Mouse (Mus musculus): ENCODE data around the gene Tomm40. TPM values are rescaled to one million over a fixed set of nuclear protein-coding genes. Genes with fewer than 3 reads are reported as not detected.
"Not testable (repeated sequence)": the region's sequence is repeated elsewhere in the genome, so short reads cannot be mapped to it uniquely, and the experiment has no call there.

Gene Tomm40
- polyA plus RNA-seq, 1 experiment from 2014 or later: 124 TPM

- Histone ChIP-seq H3K4me1 (replicated peaks) (peaks cover 8% of the 10 kb centered on the region; the same call in 1 of the 2 replicates), H3K4me3 (no peak overlapping the region), H3K36me3 (no peaks in the 10 kb centered on the region), H3K9me3 (no peaks in the 10 kb centered on the region), H3K9ac (no peak overlapping the region), H3K27me3 (no peaks in the 10 kb centered on the region), H3K4me2 (no peak overlapping the region), H3K27ac (no peak overlapping the region)
- WGBS: 92% methylated on average over 2 of the region's 2 CpGs
- ATAC-seq (ENCODE audit: low FRiP score): no peak
These were observed 26.6 kb downstream of the Tomm40 start for GRCm38 (mm10) chr7:19688611-19689010.

- no peak overlapping the region for H3K4me2 ChIP-seq
- no peaks in the 10 kb centered on the region for H3K9me3 ChIP-seq
- peaks cover 3% of the 10 kb centered on the region; the same call in 1 of the 2 replicates for H3K4me1 ChIP-seq (replicated peaks)
- H3K27ac ChIP-seq: no peak overlapping the region
- H3K36me3 ChIP-seq: no peaks in the 10 kb centered on the region
- WGBS: 90% methylated on average over 10 of the region's 10 CpGs
- H3K9ac ChIP-seq: no peak overlapping the region
- ATAC-seq (ENCODE audit: low FRiP score): no peak
- no peaks in the 10 kb centered on the region for H3K27me3 ChIP-seq
- H3K4me3 ChIP-seq: no peak overlapping the region
These were observed 27.1 kb downstream of the Tomm40 start for GRCm38 (mm10) chr7:19688101-19688500.

GRCm38 (mm10) chr7:19686927-19687583, 28.2 kb downstream of the Tomm40 start:
- H3K4me2 ChIP-seq; H3K4me3 ChIP-seq; H3K27ac ChIP-seq; H3K4me1 ChIP-seq (replicated peaks); H3K36me3 ChIP-seq; ATAC-seq (ENCODE audit: low FRiP score); H3K9me3 ChIP-seq; H3K9ac ChIP-seq; H3K27me3 ChIP-seq: not testable (repeated sequence)
- WGBS: 73% methylated on average over 8 of the region's 8 CpGs

GRCm38 (mm10) chr7:19686521-19686920, 28.7 kb downstream of the Tomm40 start:
- H3K27me3 ChIP-seq: no peaks in the 10 kb centered on the region
- no peak overlapping the region for H3K4me3 ChIP-seq
- WGBS: 86% methylated on average over 6 of the region's 6 CpGs
- no peak for ATAC-seq (ENCODE audit: low FRiP score)
- no peak overlapping the region for H3K9ac ChIP-seq
- H3K4me1 ChIP-seq (replicated peaks): no peaks in the 10 kb centered on the region
- no peaks in the 10 kb centered on the region for H3K9me3 ChIP-seq
- H3K4me2 ChIP-seq: no peak overlapping the region
- H3K27ac ChIP-seq: no peak overlapping the region
- no peaks in the 10 kb centered on the region for H3K36me3 ChIP-seq

- Histone ChIP-seq H3K4me2 (no peak overlapping the region), H3K27me3 (no peaks in the 10 kb centered on the region), H3K36me3 (no peaks in the 10 kb centered on the region), H3K9ac (no peak overlapping the region), H3K9me3 (no peaks in the 10 kb centered on the region), H3K4me1 (replicated peaks) (no peaks in the 10 kb centered on the region), H3K4me3 (no peak overlapping the region), H3K27ac (no peak overlapping the region)
- no peak for ATAC-seq (ENCODE audit: low FRiP score)
- WGBS: 68% methylated on average over 4 of the region's 4 CpGs
These were observed 29.9 kb downstream of the Tomm40 start for GRCm38 (mm10) chr7:19685374-19685773.

- 91% methylated on average over 6 of the region's 6 CpGs for WGBS
- Histone ChIP-seq H3K9ac (no peak overlapping the region), H3K9me3 (no peaks in the 10 kb centered on the region), H3K4me1 (replicated peaks) (no peaks in the 10 kb centered on the region), H3K4me2 (no peak overlapping the region), H3K27ac (no peak overlapping the region), H3K27me3 (no peaks in the 10 kb centered on the region), H3K4me3 (no peak overlapping the region), H3K36me3 (no peaks in the 10 kb centered on the region)
- ATAC-seq (ENCODE audit: low FRiP score): no peak
These were observed 31.5 kb downstream of the Tomm40 start for GRCm38 (mm10) chr7:19683771-19684201.

- H3K36me3 ChIP-seq: no peaks in the 10 kb centered on the region
- H3K9me3 ChIP-seq: no peaks in the 10 kb centered on the region
- H3K27me3 ChIP-seq: no peaks in the 10 kb centered on the region
- no peak overlapping the region for H3K9ac ChIP-seq
- no peak for ATAC-seq (ENCODE audit: low FRiP score)
- no peak overlapping the region for H3K4me3 ChIP-seq
- no peak overlapping the region for H3K27ac ChIP-seq
- no peaks in the 10 kb centered on the region for H3K4me1 ChIP-seq (replicated peaks)
- no peak overlapping the region for H3K4me2 ChIP-seq
- WGBS: 92% methylated on average over 3 of the region's 3 CpGs
These were observed 32.3 kb downstream of the Tomm40 start for GRCm38 (mm10) chr7:19682979-19683378.

GRCm38 (mm10) chr7:19681202-19681694, 34.0 kb downstream of the Tomm40 start, which contains the start of the genes Gm44805 and Apoc4:
Gene Gm44805, minus strand, starts transcription at chr7:19681423.
Gene Apoc4, minus strand, starts transcription at chr7:19681479.
- 67% methylated on average over 8 of the region's 8 CpGs for WGBS
- H3K9me3 ChIP-seq: no peaks in the 10 kb centered on the region
- no peaks in the 10 kb centered on the region for H3K27me3 ChIP-seq
- no peak within 1 kb of the TSS for H3K4me2 ChIP-seq
- no peak within 1 kb of the TSS for H3K27ac ChIP-seq
- no peaks in the 10 kb centered on the region for H3K4me1 ChIP-seq (replicated peaks)
- no peaks in the 10 kb centered on the region for H3K36me3 ChIP-seq
- H3K9ac ChIP-seq: no peak within 1 kb of the TSS
- no peak within 1 kb of the TSS for H3K4me3 ChIP-seq
- no peak for ATAC-seq (ENCODE audit: low FRiP score)

- no peak for ATAC-seq (ENCODE audit: low FRiP score)
- 87% methylated on average over 2 of the region's 2 CpGs for WGBS
- Histone ChIP-seq H3K9me3 (no peaks in the 10 kb centered on the region), H3K4me3 (no peak overlapping the region), H3K36me3 (no peaks in the 10 kb centered on the region), H3K4me2 (no peak overlapping the region), H3K4me1 (replicated peaks) (no peaks in the 10 kb centered on the region), H3K27me3 (no peaks in the 10 kb centered on the region), H3K27ac (no peak overlapping the region), H3K9ac (no peak overlapping the region)
These were observed 34.5 kb downstream of the Tomm40 start for GRCm38 (mm10) chr7:19680702-19681101.

GRCm38 (mm10) chr7:19678901-19679300, 36.3 kb downstream of the Tomm40 start:
- H3K9me3 ChIP-seq: no peaks in the 10 kb centered on the region
- no peak for ATAC-seq (ENCODE audit: low FRiP score)
- WGBS: 88% methylated on average over 3 of the region's 3 CpGs
- H3K27me3 ChIP-seq: no peaks in the 10 kb centered on the region
- no peaks in the 10 kb centered on the region for H3K36me3 ChIP-seq
- no peak overlapping the region for H3K4me3 ChIP-seq
- H3K27ac ChIP-seq: no peak overlapping the region
- H3K9ac ChIP-seq: no peak overlapping the region
- H3K4me1 ChIP-seq (replicated peaks): no peaks in the 10 kb centered on the region
- H3K4me2 ChIP-seq: no peak overlapping the region

GRCm38 (mm10) chr7:19677872-19678271, 37.4 kb downstream of the Tomm40 start, which contains the start of gene Apoc2:
Gene Apoc2, minus strand, starts transcription at chr7:19677941.
- Histone ChIP-seq H3K9ac (no peak within 1 kb of the TSS), H3K27ac (no peak within 1 kb of the TSS), H3K9me3 (no peaks in the 10 kb centered on the region), H3K4me2 (no peak within 1 kb of the TSS), H3K4me3 (no peak within 1 kb of the TSS), H3K36me3 (no peaks in the 10 kb centered on the region), H3K4me1 (replicated peaks) (no peaks in the 10 kb centered on the region), H3K27me3 (no peaks in the 10 kb centered on the region)
- no peak for ATAC-seq (ENCODE audit: low FRiP score)
- 80% methylated on average over 8 of the region's 8 CpGs for whole genome bisulfite sequencing

- Histone ChIP-seq H3K4me3 (no peak overlapping the region), H3K9me3 (no peaks in the 10 kb centered on the region), H3K9ac (no peak overlapping the region), H3K4me1 (replicated peaks) (no peaks in the 10 kb centered on the region), H3K27ac (no peak overlapping the region), H3K4me2 (no peak overlapping the region), H3K27me3 (no peaks in the 10 kb centered on the region), H3K36me3 (no peaks in the 10 kb centered on the region)
- ATAC-seq (ENCODE audit: low FRiP score): no peak
- WGBS: 87% methylated on average over 1 of the region's 1 CpGs
These were observed 38.6 kb downstream of the Tomm40 start for GRCm38 (mm10) chr7:19676662-19677061.

- Histone ChIP-seq H3K27ac (no peak overlapping the region), H3K36me3 (no peaks in the 10 kb centered on the region), H3K9me3 (no peaks in the 10 kb centered on the region), H3K4me2 (no peak overlapping the region), H3K4me3 (no peak overlapping the region), H3K4me1 (replicated peaks) (no peaks in the 10 kb centered on the region), H3K9ac (no peak overlapping the region), H3K27me3 (no peaks in the 10 kb centered on the region)
- ATAC-seq (ENCODE audit: low FRiP score): no peak
- 88% methylated on average over 10 of the region's 10 CpGs for WGBS
These were observed 39.4 kb downstream of the Tomm40 start for GRCm38 (mm10) chr7:19675824-19676223.
